Mouse (Mus musculus): Measurements from ENCODE around the gene Mrtfa.

Gene Mrtfa

GRCm38 (mm10) chr15:81062175-81062588 is 128.4 kb downstream of the Mrtfa start:
- no peak for DNase-seq

- peak; percentile 26 for DNase-seq
Observed at GRCm38 (mm10) chr15:81060975-81061374, 129.6 kb downstream of the Mrtfa start.

DNA sequence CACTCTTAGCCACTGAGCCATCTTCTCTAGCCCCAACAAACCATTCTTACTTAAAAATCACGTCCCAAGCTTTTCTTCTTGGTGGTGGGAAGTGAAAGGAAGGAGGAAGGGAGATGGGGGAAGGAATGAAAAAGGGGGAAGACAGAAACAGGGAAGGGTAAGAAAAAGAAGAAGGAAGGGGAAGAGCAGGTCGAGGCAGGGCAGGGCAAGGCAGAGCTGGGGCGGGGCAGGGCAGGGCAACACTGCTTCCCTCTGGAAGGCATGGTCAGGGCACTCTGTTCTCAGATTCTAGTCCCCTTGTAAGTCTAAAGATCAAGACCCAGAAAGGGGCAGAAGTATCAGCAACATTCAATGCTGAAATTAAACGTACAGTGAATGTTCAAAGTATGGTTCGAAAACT is 132.8 kb downstream of the Mrtfa start:
- no peak for DNase-seq

GRCm38 (mm10) chr15:81055488-81055887 is 135.1 kb downstream of the Mrtfa start:
- DNase-seq = no peak

GRCm38 (mm10) chr15:81052491-81052890 is 138.1 kb downstream of the Mrtfa start:
- DNase-seq = no peak

DNA sequence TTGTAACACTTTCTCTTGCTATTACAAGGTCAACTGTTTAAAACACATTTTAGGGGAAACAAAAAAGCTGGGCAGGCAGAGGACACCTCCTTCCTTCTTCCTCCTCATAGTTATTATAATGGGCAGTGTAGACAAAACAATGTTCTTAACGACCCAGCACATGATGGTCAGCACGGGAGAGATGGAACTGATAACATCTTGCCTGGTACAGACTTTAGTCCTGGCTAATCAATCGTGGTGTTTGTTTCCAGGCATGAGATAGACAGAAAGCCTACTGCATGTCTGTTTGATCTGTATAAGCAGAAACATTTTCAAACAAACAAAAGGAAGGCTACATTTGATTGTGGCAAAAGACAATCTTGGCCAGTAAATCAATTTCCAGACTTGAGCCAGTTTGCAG is 140.1 kb downstream of the Mrtfa start:
- DNase-seq = no peak

GRCm38 (mm10) chr15:81049401-81050053 is 141.0 kb downstream of the Mrtfa start:
- DNase-seq = peak; percentile 65

- DNase-seq = no peak
Observed at GRCm38 (mm10) chr15:81047497-81047896, 143.1 kb downstream of the Mrtfa start.

DNA sequence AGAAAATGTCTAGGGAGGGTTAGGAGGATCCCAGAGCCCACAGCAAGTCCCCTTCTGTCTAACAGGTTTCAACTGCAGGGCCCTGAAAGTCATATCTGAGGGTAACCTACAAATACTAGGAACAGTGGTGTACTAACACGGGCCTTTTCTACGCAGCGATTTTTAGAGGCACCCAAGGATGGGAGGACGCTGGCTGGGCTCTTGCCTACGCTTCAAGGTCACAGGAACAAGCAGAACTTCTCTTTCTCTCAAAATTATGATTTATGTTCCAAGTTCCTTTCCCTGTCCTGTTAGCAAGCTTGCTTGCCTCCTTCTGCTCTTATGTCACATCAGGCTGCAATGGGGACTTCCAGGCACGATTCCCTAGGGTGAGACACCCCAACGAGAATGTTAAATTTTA is 144.5 kb downstream of the Mrtfa start:
- peak; percentile 30 for DNase-seq

DNA sequence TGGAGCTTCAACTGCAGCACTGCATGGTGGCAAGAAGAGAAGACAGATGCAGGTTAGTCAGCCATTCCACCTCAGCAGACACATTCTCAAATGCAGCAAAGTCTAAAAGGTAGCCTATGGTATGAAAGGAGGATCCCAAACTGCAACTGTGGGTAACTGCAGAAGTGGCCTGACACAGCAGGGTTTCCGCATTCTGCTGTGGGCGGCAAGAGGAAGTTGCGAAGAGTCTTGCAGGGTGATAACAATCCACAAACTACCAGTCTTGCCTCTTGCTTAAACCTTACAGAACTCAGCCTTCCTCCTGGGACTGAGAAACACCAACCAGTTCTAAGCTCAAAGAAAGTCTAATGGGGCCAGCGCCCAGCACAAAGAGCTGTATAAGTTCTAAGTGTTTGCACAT is 145.2 kb downstream of the Mrtfa start:
- DNase-seq = peak; percentile 75

- DNase-seq = peak; percentile 80
Observed at GRCm38 (mm10) chr15:81044446-81044845, 146.1 kb downstream of the Mrtfa start.

- DNase-seq = peak; percentile 54
Observed at GRCm38 (mm10) chr15:81042276-81042931, 148.2 kb downstream of the Mrtfa start.

DNA sequence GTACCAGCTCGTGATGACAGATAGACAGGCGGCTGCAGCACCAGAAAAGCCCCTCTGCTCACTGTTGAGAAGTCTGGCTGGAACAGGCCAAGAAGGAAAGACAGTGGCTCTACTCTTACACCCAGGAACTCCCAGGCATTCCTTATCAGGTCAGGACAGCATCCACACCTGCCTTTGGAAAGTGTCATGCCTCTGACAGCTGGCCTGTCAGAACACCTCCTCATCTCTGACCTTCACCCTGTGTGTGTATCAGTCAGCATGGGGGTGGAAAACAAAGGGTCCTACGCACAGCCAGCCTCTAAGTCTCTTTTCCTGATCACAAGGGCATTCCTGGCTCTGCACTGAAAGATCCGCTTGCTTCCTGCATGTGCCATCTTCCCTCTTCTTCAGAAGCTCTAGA is 148.8 kb downstream of the Mrtfa start:
- no peak for DNase-seq

DNA sequence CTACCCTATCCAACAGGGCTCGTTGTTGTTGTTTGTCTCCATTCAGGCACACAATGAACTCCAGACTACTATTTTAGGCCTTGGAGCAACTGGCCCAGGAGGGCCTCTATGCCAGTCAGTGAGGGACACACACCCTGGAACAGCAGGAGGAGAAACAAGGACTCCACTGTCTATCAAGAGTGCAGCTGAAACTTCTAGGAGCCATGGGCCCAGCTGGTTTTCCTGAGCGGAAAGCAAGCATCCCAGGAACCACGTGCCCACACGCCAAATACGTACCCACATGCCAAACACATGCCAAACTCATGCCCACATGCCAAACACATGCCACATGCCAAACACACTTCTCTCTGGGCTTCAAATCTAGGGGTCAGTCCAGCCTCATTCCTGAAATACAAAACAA is 152.1 kb downstream of the Mrtfa start:
- no peak for DNase-seq

- no peak for DNase-seq
Observed at GRCm38 (mm10) chr15:81035417-81036162, 155.0 kb downstream of the Mrtfa start.

GRCm38 (mm10) chr15:81034119-81034518 is 156.4 kb downstream of the Mrtfa start:
- DNase-seq = no peak

DNA sequence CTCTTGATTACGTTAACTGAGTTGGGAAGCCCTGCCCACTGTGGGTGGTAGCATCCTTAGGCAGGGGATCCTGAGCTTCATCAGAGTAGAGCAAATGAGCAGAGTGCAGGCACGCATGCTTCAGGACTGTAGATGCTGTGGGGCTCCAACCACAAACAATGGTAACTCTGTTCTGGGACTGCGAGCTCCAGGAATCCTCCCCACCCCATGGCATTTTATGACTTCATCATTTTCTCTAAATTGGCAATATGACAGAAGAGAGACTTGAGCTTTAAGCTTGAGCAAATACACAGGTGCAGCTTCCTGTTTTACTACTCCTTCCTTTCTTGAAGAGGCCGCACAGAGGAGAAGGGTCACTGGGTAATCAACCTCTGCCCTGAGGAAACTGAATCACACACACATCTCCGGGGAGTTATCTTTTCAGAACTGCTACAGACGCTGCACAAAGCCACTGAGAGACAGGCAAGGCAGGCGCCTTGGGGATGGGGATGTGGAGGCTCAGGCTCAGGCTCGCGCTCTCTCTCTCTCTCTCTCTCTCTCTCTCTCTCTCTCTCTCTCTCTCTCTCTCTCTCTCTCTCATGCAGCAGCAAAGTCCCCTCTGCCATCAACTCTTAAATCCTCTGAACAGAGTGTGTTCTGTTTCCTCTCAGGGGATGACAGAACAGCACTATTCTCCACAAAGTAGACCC is 157.5 kb downstream of the Mrtfa start:
- peak; percentile 28 for DNase-seq

- DNase-seq = no peak
Observed at GRCm38 (mm10) chr15:81031611-81032010, 158.9 kb downstream of the Mrtfa start.

DNA sequence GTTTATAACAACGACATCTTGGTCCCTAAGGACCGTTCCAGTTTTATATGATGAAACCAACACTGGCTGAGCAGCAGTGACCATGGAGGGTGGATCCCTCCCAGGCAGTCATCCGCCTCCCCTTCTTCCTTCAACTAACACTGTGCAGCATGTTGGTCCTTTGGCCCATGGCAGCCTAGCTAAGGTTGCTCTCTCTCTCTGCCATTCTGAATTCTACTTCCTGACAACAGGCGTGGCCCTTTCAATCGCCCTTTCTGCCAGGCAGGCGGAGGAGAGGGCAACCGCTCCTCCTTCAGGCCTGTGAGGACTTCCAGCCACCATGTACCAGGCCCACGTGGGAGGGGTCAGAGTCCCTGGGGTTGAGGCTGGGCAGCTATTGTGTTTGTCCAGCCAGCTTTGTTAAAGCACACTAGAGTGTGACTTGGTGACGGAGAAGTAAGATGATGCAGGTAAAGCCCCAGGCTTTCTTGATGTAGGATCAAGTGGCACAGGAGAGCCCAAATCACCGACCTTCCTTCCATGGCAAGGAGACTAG is 159.6 kb downstream of the Mrtfa start:
- DNase-seq = no peak

GRCm38 (mm10) chr15:81027378-81028173 is 163.0 kb downstream of the Mrtfa start:
- peak; percentile 79 for DNase-seq

GRCm38 (mm10) chr15:81026901-81027300 is 163.7 kb downstream of the Mrtfa start:
- DNase-seq = no peak

GRCm38 (mm10) chr15:81023842-81024241 is 166.7 kb downstream of the Mrtfa start:
- DNase-seq = no peak

All from thymus, postnatal 25 days (tissue).